Mouse (Mus musculus) MN1 (cell line): ENCODE results near the gene Rbp7.
A peak's percentile ranks its signal among the peaks of the same experiment; 100 is the strongest.

Source experiments
- DNase-seq: peaks from one replicate; pipeline ENCODE4 v3.0.0-alpha.2; 2016; ENCODE audit warnings: low spot score

Rbp7 gene

GRCm38 (mm10) chr4:149405713-149406443, 48.9 kb downstream of the Rbp7 start:
- no peak for DNase-seq

DNA sequence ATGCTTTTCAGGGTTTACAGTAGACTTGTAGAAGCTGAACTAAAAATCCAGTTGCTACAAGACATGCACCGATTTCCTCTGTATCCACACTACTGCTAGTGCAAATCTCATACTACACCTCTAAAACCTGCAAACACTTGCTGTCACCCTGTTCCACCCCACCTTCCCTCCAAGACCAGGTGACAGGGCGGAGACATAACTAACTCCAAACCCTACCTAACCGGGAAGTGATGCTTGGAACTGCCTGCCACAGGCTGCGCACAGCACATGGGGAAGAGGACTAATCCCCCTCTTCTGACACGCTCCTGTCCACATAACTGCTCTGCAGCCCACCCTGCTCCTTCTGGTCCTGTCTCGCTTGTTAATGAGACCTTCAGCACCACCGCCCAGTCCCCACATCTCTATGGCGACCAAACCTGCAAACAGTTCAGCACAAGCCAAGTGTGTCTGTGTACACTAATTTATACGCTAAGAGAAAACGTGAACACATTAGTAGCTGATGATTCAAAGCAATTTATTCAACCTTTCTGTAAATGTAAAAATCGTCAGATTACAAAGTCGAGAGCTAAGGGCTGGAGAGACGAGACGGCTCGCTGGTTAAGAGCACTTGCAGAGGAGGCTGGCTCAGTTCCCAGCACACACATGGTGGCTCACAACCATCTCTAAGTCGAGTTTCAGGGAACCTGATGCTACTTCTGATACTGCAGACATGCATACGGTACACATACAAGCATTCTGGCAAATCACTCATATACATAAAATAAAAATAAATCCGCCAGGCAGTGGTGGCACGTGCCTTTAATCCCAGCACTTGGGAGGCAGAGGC, 49.9 kb downstream of the Rbp7 start:
- no peak for DNase-seq

GRCm38 (mm10) chr4:149403037-149403436, 51.7 kb downstream of the Rbp7 start:
- no peak for DNase-seq

- peak; percentile 59 for DNase-seq
Observed at GRCm38 (mm10) chr4:149401591-149401982, 53.2 kb downstream of the Rbp7 start.

DNA sequence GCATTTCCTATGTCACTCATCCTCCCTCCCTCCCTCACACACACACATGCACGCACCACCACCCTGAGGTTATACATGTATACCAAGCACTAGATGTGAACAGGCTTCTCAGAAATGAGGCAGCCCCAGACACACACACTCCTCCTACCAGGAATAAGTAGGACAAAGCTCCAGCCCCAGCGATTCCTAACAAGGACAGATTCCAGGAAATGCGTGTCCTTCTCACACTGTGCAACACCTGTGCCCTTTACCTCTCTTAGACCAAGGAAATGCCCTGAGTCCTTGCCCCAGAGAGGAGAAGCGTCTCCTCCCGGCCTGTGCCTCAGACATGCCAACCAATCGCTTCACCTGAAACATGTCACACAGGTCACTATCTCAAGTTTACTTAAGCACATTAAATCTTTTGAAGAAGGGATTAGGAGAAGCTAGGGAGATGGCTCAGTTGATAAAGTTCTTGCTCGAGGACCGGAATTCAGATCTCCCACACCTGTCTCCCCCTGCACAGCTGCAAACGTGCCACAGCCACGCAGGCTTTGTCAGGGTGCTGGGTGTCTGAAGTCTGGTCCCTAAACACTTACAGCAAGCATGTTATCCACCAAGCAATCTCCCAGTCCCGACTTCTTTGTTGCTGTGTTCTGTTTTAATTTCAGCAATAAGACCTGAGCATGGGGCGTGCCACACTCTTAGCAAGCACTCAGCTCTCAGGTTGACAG, 53.7 kb downstream of the Rbp7 start:
- DNase-seq = no peak
